Mouse (Mus musculus) neural tube, embryonic 12.5 days (tissue): ENCODE results near the gene Stx8. TPM values are rescaled to one million over a fixed set of nuclear protein-coding genes. Genes with fewer than 3 reads are reported as not detected.
A peak's percentile ranks its signal among the peaks of the same experiment; 100 is the strongest.

Experiments used
- ATAC-seq: fragments of 200-750 bp; cut with Nextera tagmentation; 2 replicates; pipeline ENCODE4 v1.8.0; 2017; ENCODE audit warnings: low read depth, mild to moderate bottlenecking, moderate TSS enrichment, moderate library complexity; ENCODE audit not compliant: low FRiP score
- H3K27ac ChIP-seq: fragments of 300-500 bp; sonication (generic); 2 replicates; pipeline ENCODE4 v1.5.1; 2016
- H3K27me3 ChIP-seq: fragments of 300-500 bp; sonication (generic); replicated peaks from 2 replicates; pipeline ENCODE4 v1.6.1; 2016; ENCODE audit warnings: mild to moderate bottlenecking
- H3K36me3 ChIP-seq: fragments of 300-500 bp; sonication (generic); 2 replicates; pipeline ENCODE4 v1.6.1; 2016; ENCODE audit warnings: mild to moderate bottlenecking
- H3K4me1 ChIP-seq: fragments of 300-500 bp; sonication (generic); 2 replicates; pipeline ENCODE4 v1.6.1; 2016
- H3K4me2 ChIP-seq: fragments of 300-500 bp; sonication (generic); replicated peaks from 2 replicates; pipeline ENCODE4 v1.6.1; 2016; ENCODE audit warnings: mild to moderate bottlenecking
- H3K4me3 ChIP-seq: fragments of 300-500 bp; sonication (generic); 2 replicates; pipeline ENCODE4 v1.5.1; 2016
- H3K9ac ChIP-seq: fragments of 300-500 bp; sonication (generic); 2 replicates; pipeline ENCODE4 v1.6.1; 2016; ENCODE audit warnings: mild to moderate bottlenecking
- H3K9me3 ChIP-seq: fragments of 300-500 bp; sonication (generic); 2 replicates; pipeline ENCODE4 v1.6.1; 2016; ENCODE audit warnings: mild to moderate bottlenecking
- WGBS: fragments of 180-500 bp; shearing (Covaris S2); methylation state at CpG from one replicate; pipeline ENCODE4 v1.1.7; 2016; 5-methylcytosine and 5-hydroxymethylcytosine counted together
- polyA plus RNA-seq: library from polyadenylated mRNA; unstranded; fragments of >200 nt; fragmentation: Nextera tagmentation; extraction: Ambion mirVana; gene quantifications from 2 replicates; pipeline ENCODE4 v1.2.1, GENCODE M21; 2016

The Stx8 gene
- polyA plus RNA-seq, 1 experiment from 2014 or later: 69.0 TPM

- H3K4me1 ChIP-seq: peaks cover 15% of the 10 kb centered on the region
- ATAC-seq: 0 out of 2 replicates have a peak, but pooled peaks have one; percentile 48
- no peaks in the 10 kb centered on the region for H3K36me3 ChIP-seq
- H3K4me3 ChIP-seq: no peak overlapping the region
- H3K9me3 ChIP-seq: no peaks in the 10 kb centered on the region
- no peak overlapping the region for H3K9ac ChIP-seq
- no peak overlapping the region; the same call in 1 of the 2 replicates for H3K4me2 ChIP-seq
- 17% methylated on average over 11 of the region's 11 CpGs for WGBS
- 0 out of 2 replicates have a peak overlapping the region, but pooled peaks have one; percentile 1 for H3K27ac ChIP-seq
- H3K27me3 ChIP-seq: no peaks in the 10 kb centered on the region
These were observed 147.6 kb downstream of the Stx8 start for GRCm38 (mm10) chr11:68113454-68114100.

- Histone ChIP-seq H3K9ac (no peak overlapping the region), H3K4me2 (no peak overlapping the region; the same call in 1 of the 2 replicates), H3K4me3 (no peak overlapping the region), H3K9me3 (no peaks in the 10 kb centered on the region), H3K36me3 (no peaks in the 10 kb centered on the region), H3K27ac (no peak overlapping the region), H3K4me1 (peaks cover 15% of the 10 kb centered on the region), H3K27me3 (no peaks in the 10 kb centered on the region)
- 23% methylated on average over 6 of the region's 6 CpGs for WGBS
- ATAC-seq: peak; percentile 25; the same call in 1 of the 2 replicates
These were observed 148.2 kb downstream of the Stx8 start for GRCm38 (mm10) chr11:68114202-68114601.

GRCm38 (mm10) chr11:68116157-68116556 is 150.2 kb downstream of the Stx8 start:
- 87% methylated on average over 4 of the region's 4 CpGs for WGBS
- Histone ChIP-seq H3K27me3 (no peaks in the 10 kb centered on the region), H3K4me1 (peaks cover 21% of the 10 kb centered on the region)

GRCm38 (mm10) chr11:68117878-68118660 is 152.1 kb downstream of the Stx8 start:
- Histone ChIP-seq H3K4me2 (no peak overlapping the region), H3K9ac (no peak overlapping the region), H3K27me3 (no peaks in the 10 kb centered on the region), H3K9me3 (no peaks in the 10 kb centered on the region), H3K4me1 (peaks cover 30% of the 10 kb centered on the region), H3K27ac (no peak overlapping the region), H3K36me3 (no peaks in the 10 kb centered on the region), H3K4me3 (no peak overlapping the region)
- 90% methylated on average over 10 of the region's 10 CpGs for WGBS
- no peak for ATAC-seq

More at GRCm38 (mm10) chr11:68116157-68116556, 150.2 kb downstream of the Stx8 start:
- Histone ChIP-seq H3K27ac (no peak overlapping the region), H3K9me3 (no peaks in the 10 kb centered on the region), H3K4me3 (no peak overlapping the region), H3K4me2 (no peak overlapping the region), H3K36me3 (no peaks in the 10 kb centered on the region), H3K9ac (no peak overlapping the region)
- no peak for ATAC-seq

GRCm38 (mm10) chr11:68118679-68119078 is 152.7 kb downstream of the Stx8 start:
- Histone ChIP-seq H3K27me3 (no peaks in the 10 kb centered on the region), H3K4me3 (no peak overlapping the region), H3K4me2 (no peak overlapping the region), H3K27ac (no peak overlapping the region), H3K9ac (no peak overlapping the region), H3K4me1 (peaks cover 24% of the 10 kb centered on the region), H3K36me3 (no peaks in the 10 kb centered on the region), H3K9me3 (no peaks in the 10 kb centered on the region)
- no peak for ATAC-seq
- whole genome bisulfite sequencing: 83% methylated on average over 4 of the region's 4 CpGs

DNA sequence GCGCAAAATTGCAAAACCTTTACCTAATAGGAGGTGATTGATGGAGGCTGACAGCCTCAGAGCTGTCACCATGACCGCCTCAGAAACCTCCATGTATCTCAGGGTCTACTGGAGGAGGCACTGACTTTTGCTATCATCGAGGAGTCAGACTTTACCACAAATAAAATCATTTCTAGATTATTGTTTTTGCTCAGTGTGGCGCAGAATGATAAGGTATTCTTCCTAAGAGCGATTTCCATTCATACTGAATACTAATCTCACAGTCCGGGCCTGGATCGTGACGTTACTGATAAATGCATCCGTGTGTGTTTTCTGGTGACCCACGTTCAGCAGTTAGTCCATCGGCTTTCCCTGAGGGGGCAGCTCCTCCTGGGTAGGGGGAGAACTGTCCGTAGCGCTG is 153.1 kb downstream of the Stx8 start:
- Histone ChIP-seq H3K9ac (no peak overlapping the region), H3K27ac (no peak overlapping the region), H3K4me3 (no peak overlapping the region), H3K4me2 (no peak overlapping the region), H3K4me1 (peaks cover 19% of the 10 kb centered on the region), H3K27me3 (no peaks in the 10 kb centered on the region), H3K36me3 (no peaks in the 10 kb centered on the region), H3K9me3 (no peaks in the 10 kb centered on the region)
- no peak for ATAC-seq
- WGBS: 84% methylated on average over 13 of the region's 13 CpGs

- H3K27ac ChIP-seq: no peak overlapping the region
These were observed 155.3 kb downstream of the Stx8 start for GRCm38 (mm10) chr11:68121260-68121659.

DNA sequence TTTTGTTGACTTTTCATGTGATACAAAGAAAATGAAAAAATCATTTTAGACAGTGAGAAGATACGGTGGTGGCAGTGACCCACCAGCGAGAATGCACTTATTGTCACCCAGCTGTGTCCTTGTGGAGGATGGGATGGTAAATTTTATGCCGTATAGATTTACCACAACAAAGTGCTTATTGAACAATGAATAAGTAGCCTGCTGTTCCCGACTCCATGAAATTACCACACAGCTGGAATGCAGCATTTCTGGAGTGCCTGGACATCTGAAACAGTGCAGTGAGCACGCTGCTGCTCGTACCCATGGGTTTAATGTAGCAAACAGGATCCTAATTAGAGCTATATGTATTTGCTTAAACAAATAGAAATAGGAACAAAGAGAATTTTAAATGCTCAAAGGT is 155.7 kb downstream of the Stx8 start:
- no peak overlapping the region for H3K27ac ChIP-seq
- H3K36me3 ChIP-seq: no peaks in the 10 kb centered on the region
- H3K4me3 ChIP-seq: no peak overlapping the region
- 14% methylated on average over 6 of the region's 6 CpGs for WGBS
- peaks cover 15% of the 10 kb centered on the region for H3K4me1 ChIP-seq
- ATAC-seq: no peak
- H3K27me3 ChIP-seq: no peaks in the 10 kb centered on the region
- H3K4me2 ChIP-seq: no peak overlapping the region
- H3K9me3 ChIP-seq: no peaks in the 10 kb centered on the region
- no peak overlapping the region for H3K9ac ChIP-seq

More at GRCm38 (mm10) chr11:68121260-68121659, 155.3 kb downstream of the Stx8 start:
- Histone ChIP-seq H3K9ac (no peak overlapping the region), H3K4me1 (peaks cover 15% of the 10 kb centered on the region), H3K4me3 (no peak overlapping the region), H3K36me3 (no peaks in the 10 kb centered on the region), H3K4me2 (no peak overlapping the region), H3K27me3 (no peaks in the 10 kb centered on the region), H3K9me3 (no peaks in the 10 kb centered on the region)
- WGBS: 17% methylated on average over 6 of the region's 6 CpGs
- no peak for ATAC-seq

DNA sequence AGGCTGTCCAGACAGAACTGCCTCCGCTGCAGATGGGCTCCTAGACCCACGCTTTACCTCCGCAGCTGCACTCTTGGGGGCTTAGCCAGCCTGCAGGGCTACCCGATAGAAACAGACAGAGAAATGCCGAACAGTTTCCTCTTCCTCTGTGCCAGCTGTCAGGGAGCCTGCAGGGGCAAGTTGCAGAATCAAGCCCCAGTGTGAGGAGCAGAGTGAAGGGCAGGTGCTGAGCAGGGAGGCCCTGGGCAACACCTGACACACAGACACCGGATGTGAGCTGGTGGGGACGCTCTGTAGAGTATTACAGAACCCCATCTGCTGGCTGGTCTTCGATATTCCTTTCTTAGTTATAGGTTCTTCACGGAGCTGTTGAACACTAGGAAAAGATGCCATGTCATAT is 160.1 kb downstream of the Stx8 start:
- no peak overlapping the region for H3K27ac ChIP-seq
- H3K27me3 ChIP-seq: no peaks in the 10 kb centered on the region
- peaks cover 9% of the 10 kb centered on the region for H3K4me1 ChIP-seq
- H3K9me3 ChIP-seq: no peaks in the 10 kb centered on the region
- no peak overlapping the region for H3K9ac ChIP-seq
- 83% methylated on average over 9 of the region's 9 CpGs for WGBS
- H3K4me2 ChIP-seq: no peak overlapping the region
- H3K4me3 ChIP-seq: no peak overlapping the region
- H3K36me3 ChIP-seq: no peaks in the 10 kb centered on the region
- ATAC-seq: no peak

DNA sequence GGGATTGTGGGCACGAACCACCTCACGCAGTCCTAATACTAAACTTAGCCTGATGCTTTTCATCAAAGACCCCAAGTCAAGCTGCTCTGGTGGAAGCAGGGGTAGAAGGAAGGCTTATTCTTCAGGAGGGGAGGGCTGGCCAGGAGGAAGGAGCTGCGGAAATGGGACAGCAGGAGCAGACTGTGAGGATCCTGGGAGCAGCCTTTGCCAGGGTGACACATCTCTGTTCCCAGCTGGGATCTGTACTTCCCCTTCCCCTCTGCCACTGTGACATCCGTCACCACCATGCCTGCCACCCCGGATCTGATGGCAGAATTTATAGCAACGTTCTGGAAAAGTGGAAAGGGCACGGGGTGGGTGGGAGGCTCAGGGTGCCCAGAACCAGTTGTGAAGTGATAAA is 168.5 kb downstream of the Stx8 start:
- no peaks in the 10 kb centered on the region for H3K27me3 ChIP-seq
- no peak overlapping the region for H3K27ac ChIP-seq
- no peaks in the 10 kb centered on the region for H3K9me3 ChIP-seq
- peaks cover 5% of the 10 kb centered on the region for H3K4me1 ChIP-seq
- ATAC-seq: no peak
- H3K4me3 ChIP-seq: no peak overlapping the region
- 67% methylated on average over 7 of the region's 7 CpGs for WGBS
- H3K9ac ChIP-seq: no peak overlapping the region
- H3K4me2 ChIP-seq: no peak overlapping the region
- no peaks in the 10 kb centered on the region for H3K36me3 ChIP-seq

- Histone ChIP-seq H3K9ac (no peak overlapping the region), H3K36me3 (no peaks in the 10 kb centered on the region), H3K27me3 (no peaks in the 10 kb centered on the region), H3K27ac (no peak overlapping the region), H3K4me1 (peaks cover 5% of the 10 kb centered on the region), H3K4me2 (no peak overlapping the region), H3K4me3 (no peak overlapping the region), H3K9me3 (no peaks in the 10 kb centered on the region)
- 27% methylated on average over 9 of the region's 9 CpGs for WGBS
- no peak for ATAC-seq
These were observed 169.4 kb downstream of the Stx8 start for GRCm38 (mm10) chr11:68135350-68135749.

GRCm38 (mm10) chr11:68136687-68137086 is 170.7 kb downstream of the Stx8 start:
- H3K9ac ChIP-seq: no peak overlapping the region
- no peak overlapping the region for H3K4me2 ChIP-seq
- no peaks in the 10 kb centered on the region for H3K9me3 ChIP-seq
- H3K4me1 ChIP-seq: peaks cover 5% of the 10 kb centered on the region
- no peak for ATAC-seq
- no peak overlapping the region for H3K4me3 ChIP-seq
- 78% methylated on average over 8 of the region's 8 CpGs for WGBS
- no peaks in the 10 kb centered on the region for H3K36me3 ChIP-seq
- H3K27ac ChIP-seq: no peak overlapping the region
- H3K27me3 ChIP-seq: no peaks in the 10 kb centered on the region
